Mouse (Mus musculus) heart, postnatal 0 days (tissue): ENCODE measurements around the gene Fam234b.

Source experiments
- CTCF ChIP-seq: IDR thresholded peaks from 2 replicates; pipeline ENCODE4 v1.5.1; 2016; ENCODE audit warnings: antibody characterized with exemption, control low read depth, low read depth
- EP300 ChIP-seq: IDR thresholded peaks from 2 replicates; pipeline ENCODE4 v1.6.1; 2016; ENCODE audit warnings: antibody characterized with exemption, low read depth

GRCm38 (mm10) chr6:135238211-135238610, 40.4 kb downstream of the Fam234b start:
- TF ChIP-seq CTCF (no peak), EP300 (no peak)
